Mouse (Mus musculus): ENCODE data around the gene Plpp2. TPM values are rescaled to one million over a fixed set of nuclear protein-coding genes. Genes with fewer than 3 reads are reported as not detected.

Plpp2 gene
- polyA plus RNA-seq, 1 experiment, result 8.7 TPM

DNA sequence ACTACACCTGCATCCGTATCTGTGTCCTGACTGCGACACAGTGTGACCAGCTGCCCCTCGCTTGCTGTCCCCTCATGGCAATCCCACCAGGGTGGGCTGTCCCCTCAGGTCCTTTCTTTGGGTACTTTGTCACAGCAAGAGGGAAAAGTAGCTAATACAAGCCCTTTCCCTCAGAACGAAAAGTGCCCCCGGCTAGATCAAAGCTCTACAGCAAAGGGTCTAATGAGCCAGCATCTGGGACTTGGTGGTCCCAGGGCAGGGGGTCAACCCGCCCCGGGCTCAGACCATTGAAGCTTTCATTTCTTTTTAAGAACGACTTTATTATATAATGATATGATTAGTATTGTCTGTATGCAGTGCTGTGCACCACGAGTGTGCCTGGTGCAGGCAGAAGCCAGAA is 44.7 kb upstream of the Plpp2 start:
- Histone ChIP-seq H3K27me3 (ENCODE audit: control insufficient read depth, insufficient read depth, low read length) (no peaks in the 10 kb centered on the region), H3K4me1 (replicated peaks; ENCODE audit: control insufficient read depth, insufficient read depth, low read length) (no peaks in the 10 kb centered on the region), H3K36me3 (ENCODE audit: control insufficient read depth, insufficient read depth, low read length) (no peaks in the 10 kb centered on the region), H3K27ac (ENCODE audit: control insufficient read depth, insufficient read depth, low read length) (no peak overlapping the region), H3K4me3 (ENCODE audit: control insufficient read depth, insufficient read depth, low read length) (no peak overlapping the region)
- DNase-seq, result no peak
- TF ChIP-seq POLR2A (IDR thresholded peaks at IDR 0.05; ENCODE audit: control insufficient read depth, extremely low read depth, insufficient read depth, low read length, poor library complexity) (no peak), CTCF (IDR thresholded peaks at IDR 0.05; ENCODE audit: borderline replicate concordance, control insufficient read depth, extremely low read depth, insufficient read depth, low read length, poor library complexity) (no peak)
- WGBS, result 77% methylated on average over 9 of the region's 9 CpGs

DNA sequence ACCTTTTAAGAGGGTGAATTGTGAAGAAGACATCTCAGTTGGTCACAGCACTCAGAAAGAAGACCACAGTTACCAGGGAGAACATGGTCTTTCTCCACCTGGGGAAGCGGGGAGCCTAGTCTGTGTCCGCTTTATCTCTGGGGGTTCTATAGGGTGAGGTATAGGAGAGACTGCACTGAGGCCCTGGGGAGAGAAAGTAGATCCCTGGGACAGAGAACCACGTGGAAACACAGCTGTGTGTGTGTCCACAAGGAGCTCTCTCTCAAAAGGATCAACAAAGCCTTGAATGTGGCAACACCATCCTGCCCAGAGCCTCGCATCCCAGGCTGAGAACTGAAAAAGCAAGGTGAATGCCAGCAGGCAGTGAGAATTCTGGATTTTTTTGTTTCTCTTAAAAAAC is 43.8 kb upstream of the Plpp2 start:
- no peak for DNase-seq
- WGBS, result 75% methylated on average over 4 of the region's 4 CpGs

DNA sequence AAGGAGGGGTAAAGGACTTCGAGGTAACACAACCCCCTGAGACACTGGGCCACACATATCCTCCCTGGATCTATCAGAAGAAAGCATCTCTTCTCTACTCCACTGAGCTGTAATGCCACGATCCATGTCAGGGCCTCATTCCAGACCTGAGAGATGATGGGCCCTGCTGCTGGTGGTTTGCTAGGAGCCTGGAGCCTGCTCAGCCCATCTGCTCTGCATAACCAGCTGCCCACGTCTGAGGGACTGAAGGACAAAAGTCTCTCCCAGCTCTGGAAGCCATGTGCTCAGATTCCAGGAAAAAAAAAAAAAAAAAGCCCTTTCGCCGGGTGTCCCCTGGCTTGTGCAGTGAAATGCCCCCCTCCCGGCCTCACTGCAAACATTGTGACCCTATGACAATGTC is 42.2 kb upstream of the Plpp2 start:
- Histone ChIP-seq H3K27ac (ENCODE audit: control insufficient read depth, insufficient read depth, low read length) (no peak overlapping the region), H3K4me1 (replicated peaks; ENCODE audit: control insufficient read depth, insufficient read depth, low read length) (no peaks in the 10 kb centered on the region), H3K36me3 (ENCODE audit: control insufficient read depth, insufficient read depth, low read length) (no peaks in the 10 kb centered on the region), H3K4me3 (ENCODE audit: control insufficient read depth, insufficient read depth, low read length) (no peak overlapping the region), H3K27me3 (ENCODE audit: control insufficient read depth, insufficient read depth, low read length) (no peaks in the 10 kb centered on the region)
- WGBS, result 85% methylated on average over 6 of the region's 6 CpGs
- TF ChIP-seq POLR2A (IDR thresholded peaks at IDR 0.05; ENCODE audit: control insufficient read depth, extremely low read depth, insufficient read depth, low read length, poor library complexity), result no peak
- TF ChIP-seq CTCF (IDR thresholded peaks at IDR 0.05; ENCODE audit: borderline replicate concordance, control insufficient read depth, extremely low read depth, insufficient read depth, low read length, poor library complexity), result no peak
- no peak for DNase-seq

More for the DNA sequence above, 43.8 kb upstream of the Plpp2 start:
- TF ChIP-seq POLR2A (IDR thresholded peaks at IDR 0.05; ENCODE audit: control insufficient read depth, extremely low read depth, insufficient read depth, low read length, poor library complexity) (no peak), CTCF (IDR thresholded peaks at IDR 0.05; ENCODE audit: borderline replicate concordance, control insufficient read depth, extremely low read depth, insufficient read depth, low read length, poor library complexity) (no peak)
- Histone ChIP-seq H3K4me1 (replicated peaks; ENCODE audit: control insufficient read depth, insufficient read depth, low read length) (no peaks in the 10 kb centered on the region), H3K36me3 (ENCODE audit: control insufficient read depth, insufficient read depth, low read length) (no peaks in the 10 kb centered on the region), H3K27me3 (ENCODE audit: control insufficient read depth, insufficient read depth, low read length) (no peaks in the 10 kb centered on the region), H3K27ac (ENCODE audit: control insufficient read depth, insufficient read depth, low read length) (no peak overlapping the region), H3K4me3 (ENCODE audit: control insufficient read depth, insufficient read depth, low read length) (no peak overlapping the region)

DNA sequence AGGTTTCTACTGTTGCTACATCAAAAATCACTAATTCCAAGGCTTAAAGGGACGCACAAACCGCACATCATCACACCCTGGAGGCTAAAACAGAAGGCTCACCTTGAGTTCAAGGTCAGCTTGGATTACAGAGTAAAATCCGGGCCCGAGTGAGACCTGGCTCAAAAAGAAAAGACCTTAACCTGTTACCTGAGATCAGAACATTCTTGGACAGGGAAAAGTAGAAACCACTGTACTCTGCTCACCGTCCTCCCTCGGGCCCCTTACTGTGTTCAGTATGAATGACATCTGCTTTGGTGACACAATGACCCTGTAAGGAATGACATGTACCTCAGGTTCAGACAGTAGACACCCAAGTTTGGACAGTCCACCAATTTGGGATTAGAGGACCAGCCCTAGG is 41.2 kb upstream of the Plpp2 start:
- no peaks in the 10 kb centered on the region for H3K36me3 ChIP-seq (ENCODE audit: control insufficient read depth, insufficient read depth, low read length)
- no peak for TF ChIP-seq CTCF (IDR thresholded peaks at IDR 0.05; ENCODE audit: borderline replicate concordance, control insufficient read depth, extremely low read depth, insufficient read depth, low read length, poor library complexity)
- TF ChIP-seq POLR2A (IDR thresholded peaks at IDR 0.05; ENCODE audit: control insufficient read depth, extremely low read depth, insufficient read depth, low read length, poor library complexity), result no peak
- no peaks in the 10 kb centered on the region for H3K27me3 ChIP-seq (ENCODE audit: control insufficient read depth, insufficient read depth, low read length)
- 96% methylated on average over 6 of the region's 6 CpGs for WGBS
- DNase-seq, result no peak
- H3K4me3 ChIP-seq (ENCODE audit: control insufficient read depth, insufficient read depth, low read length), result no peak overlapping the region
- H3K27ac ChIP-seq (ENCODE audit: control insufficient read depth, insufficient read depth, low read length), result no peak overlapping the region
- no peaks in the 10 kb centered on the region for H3K4me1 ChIP-seq (replicated peaks; ENCODE audit: control insufficient read depth, insufficient read depth, low read length)

DNA sequence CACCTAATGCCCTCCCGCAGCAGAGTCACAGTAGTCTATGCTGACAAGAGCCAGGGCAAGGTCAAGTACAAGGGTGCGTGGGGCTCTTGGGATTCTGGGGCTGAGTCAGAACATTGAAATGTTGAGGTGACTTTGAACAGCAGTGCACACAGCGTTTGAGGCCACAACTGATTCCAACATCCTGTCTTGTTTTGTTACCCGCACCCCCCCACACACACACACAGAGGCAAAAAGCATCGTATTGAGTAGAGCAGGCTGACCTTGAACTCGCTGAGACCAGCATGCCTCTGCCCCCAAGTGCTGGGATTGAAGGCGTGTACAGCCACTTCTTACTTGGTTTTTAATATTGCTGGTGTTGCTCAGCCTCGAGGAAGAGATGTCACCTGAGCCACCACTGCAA is 40.8 kb upstream of the Plpp2 start:
- TF ChIP-seq CTCF (IDR thresholded peaks at IDR 0.05; ENCODE audit: borderline replicate concordance, control insufficient read depth, extremely low read depth, insufficient read depth, low read length, poor library complexity) (no peak), POLR2A (IDR thresholded peaks at IDR 0.05; ENCODE audit: control insufficient read depth, extremely low read depth, insufficient read depth, low read length, poor library complexity) (no peak)
- Histone ChIP-seq H3K27me3 (ENCODE audit: control insufficient read depth, insufficient read depth, low read length) (no peaks in the 10 kb centered on the region), H3K27ac (ENCODE audit: control insufficient read depth, insufficient read depth, low read length) (no peak overlapping the region), H3K4me3 (ENCODE audit: control insufficient read depth, insufficient read depth, low read length) (no peak overlapping the region), H3K4me1 (replicated peaks; ENCODE audit: control insufficient read depth, insufficient read depth, low read length) (no peaks in the 10 kb centered on the region), H3K36me3 (ENCODE audit: control insufficient read depth, insufficient read depth, low read length) (no peaks in the 10 kb centered on the region)
- DNase-seq, result no peak
- 76% methylated on average over 8 of the region's 8 CpGs for WGBS

DNA sequence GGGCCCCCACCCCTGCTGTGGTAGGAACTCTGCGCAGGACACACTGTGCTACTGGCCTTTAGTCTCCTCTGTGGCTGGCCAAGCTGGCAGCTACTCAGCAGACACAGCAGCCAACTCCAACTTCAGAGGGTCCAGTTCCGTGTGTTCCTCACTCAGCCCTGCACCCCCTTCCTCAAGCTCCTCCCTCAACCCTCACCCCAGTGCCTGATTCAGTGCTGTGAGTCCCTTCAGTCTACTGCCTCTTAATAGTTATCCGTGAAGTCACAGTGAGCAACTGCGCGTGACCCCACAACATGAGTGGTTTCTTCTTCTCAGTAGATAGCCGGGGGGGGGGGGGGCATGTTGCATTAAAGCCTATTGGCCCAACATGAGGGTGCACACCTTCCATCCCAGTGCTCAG is 40.0 kb upstream of the Plpp2 start:
- Histone ChIP-seq H3K27me3 (ENCODE audit: control insufficient read depth, insufficient read depth, low read length) (no peaks in the 10 kb centered on the region), H3K36me3 (ENCODE audit: control insufficient read depth, insufficient read depth, low read length) (no peaks in the 10 kb centered on the region), H3K4me1 (replicated peaks; ENCODE audit: control insufficient read depth, insufficient read depth, low read length) (no peaks in the 10 kb centered on the region), H3K27ac (ENCODE audit: control insufficient read depth, insufficient read depth, low read length) (no peak overlapping the region), H3K4me3 (ENCODE audit: control insufficient read depth, insufficient read depth, low read length) (no peak overlapping the region)
- no peak for DNase-seq
- TF ChIP-seq CTCF (IDR thresholded peaks at IDR 0.05; ENCODE audit: borderline replicate concordance, control insufficient read depth, extremely low read depth, insufficient read depth, low read length, poor library complexity) (no peak), POLR2A (IDR thresholded peaks at IDR 0.05; ENCODE audit: control insufficient read depth, extremely low read depth, insufficient read depth, low read length, poor library complexity) (no peak)
- 89% methylated on average over 6 of the region's 6 CpGs for WGBS

DNA sequence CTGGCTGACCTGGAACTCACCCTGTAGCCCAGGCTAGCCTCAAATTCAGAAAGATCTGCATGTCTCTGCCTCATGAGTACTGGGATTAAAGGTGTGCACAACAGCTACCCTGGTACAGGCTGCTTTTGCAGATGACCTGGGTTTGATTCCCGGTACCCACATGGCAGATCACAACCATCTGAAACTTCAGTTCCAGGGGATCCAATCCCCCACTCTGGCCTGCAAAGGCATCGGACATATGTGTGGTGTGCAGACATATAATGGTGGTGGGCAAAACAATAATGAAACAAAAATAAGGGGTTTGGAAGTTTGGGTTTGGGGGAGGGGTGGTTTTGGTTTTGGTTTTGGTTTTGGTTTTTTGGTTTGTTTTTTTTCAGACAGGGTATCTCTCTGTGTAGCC is 37.7 kb upstream of the Plpp2 start:
- 93% methylated on average over 2 of the region's 2 CpGs for WGBS
- DNase-seq, result no peak

More for the DNA sequence above, 37.7 kb upstream of the Plpp2 start:
- TF ChIP-seq CTCF (IDR thresholded peaks at IDR 0.05; ENCODE audit: borderline replicate concordance, control insufficient read depth, extremely low read depth, insufficient read depth, low read length, poor library complexity), result no peak
- TF ChIP-seq POLR2A (IDR thresholded peaks at IDR 0.05; ENCODE audit: control insufficient read depth, extremely low read depth, insufficient read depth, low read length, poor library complexity), result no peak
- H3K27me3 ChIP-seq (ENCODE audit: control insufficient read depth, insufficient read depth, low read length), result no peaks in the 10 kb centered on the region
- H3K4me1 ChIP-seq (replicated peaks; ENCODE audit: control insufficient read depth, insufficient read depth, low read length), result no peaks in the 10 kb centered on the region
- H3K4me3 ChIP-seq (ENCODE audit: control insufficient read depth, insufficient read depth, low read length), result no peak overlapping the region
- no peak overlapping the region for H3K27ac ChIP-seq (ENCODE audit: control insufficient read depth, insufficient read depth, low read length)
- no peaks in the 10 kb centered on the region for H3K36me3 ChIP-seq (ENCODE audit: control insufficient read depth, insufficient read depth, low read length)

All from thymus, adult 2 months (tissue).